Comparison of ENCODE assay signal across 8 mouse cellular contexts in the genomic region with DNA sequence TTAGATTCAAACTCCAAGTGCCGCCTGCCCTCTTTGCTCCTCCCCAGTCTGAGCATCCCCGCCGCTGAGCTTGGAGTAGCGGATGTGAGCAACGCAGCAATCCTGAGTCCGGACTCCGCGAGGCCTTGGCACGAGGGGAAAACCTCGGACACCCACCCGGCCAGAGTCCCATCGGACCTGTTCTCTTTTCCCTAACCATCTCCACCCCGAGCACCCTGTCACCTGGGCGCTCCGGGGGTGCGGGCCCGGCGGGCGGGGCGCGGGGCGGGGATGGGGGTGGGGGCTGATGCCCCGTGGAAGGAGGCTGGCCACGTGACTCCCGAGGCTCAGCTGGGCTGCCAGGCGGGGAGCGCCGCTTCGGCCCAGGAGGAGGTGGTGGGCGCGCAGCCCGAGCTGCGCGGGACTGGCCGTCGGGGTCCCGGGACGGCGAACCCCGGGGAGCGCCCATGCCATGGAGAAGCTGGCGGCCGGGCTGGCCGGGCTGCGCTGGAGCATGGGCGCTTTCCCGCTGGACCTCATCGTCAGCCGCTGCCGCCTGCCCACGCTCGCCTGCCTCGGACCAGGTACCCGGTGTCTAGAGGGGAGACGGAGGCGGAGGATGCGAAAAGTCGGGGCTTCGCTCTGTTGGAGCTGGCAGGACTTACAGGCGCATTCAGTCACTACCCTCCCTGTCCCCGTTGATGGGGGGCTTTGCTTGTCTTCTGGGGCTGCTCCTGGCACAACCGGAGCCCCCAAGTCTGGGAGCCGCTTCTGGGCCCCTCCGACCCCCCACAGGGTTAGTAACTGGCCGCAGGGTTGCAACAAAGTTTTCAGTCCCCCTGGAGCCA. TPM values are rescaled to one million over a fixed set of nuclear protein-coding genes. Genes with fewer than 3 reads are reported as not detected.
DNase-seq lines count a peak whose midpoint lies in the region; ATAC-seq and TF ChIP-seq lines count a peak whose summit lies in the region.

A gene (plus strand): TSS at position 321 of the 827 bp plus-strand sequence.

- H3K27ac ChIP-seq in thymus, adult 2 months (ENCODE audit: control insufficient read depth, insufficient read depth, low read length) = no peak within 1 kb of the TSS
- peak within 1 kb of the TSS; percentile 91 for H3K27ac ChIP-seq in hindbrain, embryonic 13.5 days
- no peak within 1 kb of the TSS for H3K27ac ChIP-seq in liver, embryonic 15.5 days (replicated peaks)

- no peak for TF ChIP-seq CTCF in thymus, adult 2 months (IDR thresholded peaks at IDR 0.05; ENCODE audit: borderline replicate concordance, control insufficient read depth, extremely low read depth, insufficient read depth, low read length, poor library complexity)

- ATAC-seq in hindbrain, embryonic 13.5 days (ENCODE audit: low FRiP score) = peak; percentile 25
- ATAC-seq in liver, embryonic 15.5 days (ENCODE audit: insufficient read depth) = no peak
- no peak for ATAC-seq in megakaryocyte-erythroid progenitor cell, adult 5-6 weeks (replicated peaks; ENCODE audit: low FRiP score, low TSS enrichment, poor library complexity, severe bottlenecking)

- TF ChIP-seq POLR2A in thymus, adult 2 months (IDR thresholded peaks at IDR 0.05; ENCODE audit: control insufficient read depth, extremely low read depth, insufficient read depth, low read length, poor library complexity) = no peak

- H3K36me3 ChIP-seq in thymus, adult 2 months (ENCODE audit: control insufficient read depth, insufficient read depth, low read length) = no peaks in the 10 kb centered on the region
- H3K36me3 ChIP-seq in hindbrain, embryonic 13.5 days = no peaks in the 10 kb centered on the region
- no peaks in the 10 kb centered on the region for H3K36me3 ChIP-seq in liver, embryonic 15.5 days (replicated peaks)

- H3K9ac ChIP-seq in hindbrain, embryonic 13.5 days = peak within 1 kb of the TSS; percentile 88
- H3K9ac ChIP-seq in liver, embryonic 15.5 days = no peak within 1 kb of the TSS

- H3K4me2 ChIP-seq in hindbrain, embryonic 13.5 days = peak within 1 kb of the TSS; percentile 96
- peak within 1 kb of the TSS; percentile 57 for H3K4me2 ChIP-seq in liver, embryonic 15.5 days

- H3K27me3 ChIP-seq in thymus, adult 2 months (ENCODE audit: control insufficient read depth, insufficient read depth, low read length) = peaks cover 21% of the 10 kb centered on the region
- H3K27me3 ChIP-seq in hindbrain, embryonic 13.5 days = 0 out of 2 replicates have a peak, but pooled peaks cover 11% of the 10 kb centered on the region
- H3K27me3 ChIP-seq in liver, embryonic 15.5 days = peaks cover 80% of the 10 kb centered on the region

- no peaks in the 10 kb centered on the region for H3K9me3 ChIP-seq in hindbrain, embryonic 13.5 days
- no peaks in the 10 kb centered on the region for H3K9me3 ChIP-seq in liver, embryonic 15.5 days (replicated peaks)

- 4% methylated on average over 63 of the region's 65 CpGs for WGBS in thymus, adult 2 months
- under 1% methylated on average over 44 of the region's 65 CpGs for WGBS in hindbrain, embryonic 13.5 days
- WGBS in liver, embryonic 15.5 days (ENCODE audit: insufficient replicate concordance) = 3% methylated on average over 65 of the region's 65 CpGs

- H3K4me3 ChIP-seq in thymus, adult 2 months (ENCODE audit: control insufficient read depth, insufficient read depth, low read length) = peak within 1 kb of the TSS; percentile 21; the same call in 1 of the 2 replicates
- peak within 1 kb of the TSS; percentile 77 for H3K4me3 ChIP-seq in hindbrain, embryonic 13.5 days
- H3K4me3 ChIP-seq in liver, embryonic 15.5 days (replicated peaks) = peak within 1 kb of the TSS; percentile 35

- DNase-seq in cerebellum, postnatal 10 days = peak; percentile 46 to 47
- DNase-seq in cerebellum, adult 8-10 months = no peak
- no peak for DNase-seq in thymus, adult 2 months
- DNase-seq in thymus, postnatal 0 days (ENCODE audit: low spot score) = no peak
- DNase-seq in retina, embryonic 14.5 days (ENCODE audit: low spot score) = peak; percentile 49

- peaks cover 4% of the 10 kb centered on the region for H3K4me1 ChIP-seq in thymus, adult 2 months (replicated peaks; ENCODE audit: control insufficient read depth, insufficient read depth, low read length)
- peaks cover 51% of the 10 kb centered on the region for H3K4me1 ChIP-seq in hindbrain, embryonic 13.5 days (replicated peaks)
- peaks cover 3% of the 10 kb centered on the region for H3K4me1 ChIP-seq in liver, embryonic 15.5 days (replicated peaks)

RNA-seq across cellular contexts. Expression of the gene that starts here (rescaled TPM):
- polyA plus RNA-seq in thymus, adult 2 months (2012; rRNA removed) = 0.09 and 0.13 TPM in 2 replicates
- polyA plus RNA-seq in thymus, postnatal 0 days (2015; fragmentation: Nextera tagmentation; extraction: Ambion mirVana) = 0.05 and 0.09 TPM in 2 replicates
- polyA plus RNA-seq in hindbrain, embryonic 13.5 days (2015; fragmentation: Nextera tagmentation; extraction: Ambion mirVana) = 14.0 and 15.0 TPM in 2 replicates
- polyA plus RNA-seq in liver, embryonic 15.5 days (2015; fragmentation: Nextera tagmentation; extraction: Ambion mirVana) = 0.02 TPM in 1 of 2 replicates, not detected in the other
- total RNA-seq in megakaryocyte-erythroid progenitor cell, adult 5-6 weeks (2014; fragmentation: Nextera tagmentation) = not detected in 2 replicates
- total RNA-seq in megakaryocyte-erythroid progenitor cell, adult 5-6 weeks (2017) = 0.47 TPM in 1 of 2 replicates, not detected in the other

Comparison
In these comparisons a context has a peak if more than half of its experiments do, and no peak if none do; other contexts are left out.
1. RNA of the gene that starts here (polyA plus RNA-seq): 14.0 to 15.0 TPM in hindbrain, embryonic 13.5 days; 0.09 to 0.13 TPM in thymus, adult 2 months, 0.05 to 0.09 TPM in thymus, postnatal 0 days and 0.02 TPM in liver, embryonic 15.5 days; every median in the first group is over 10 times any median in the second.
2. DNase-seq: peak in cerebellum, postnatal 10 days (2 of 2) and retina, embryonic 14.5 days (single experiment); none in cerebellum, adult 8-10 months (single experiment), thymus, adult 2 months (single experiment) and thymus, postnatal 0 days (single experiment).
3. H3K4me3 ChIP-seq: peak in every context shown above with its lines; median percentile 77 in hindbrain, embryonic 13.5 days; 35 in liver, embryonic 15.5 days; 21 in thymus, adult 2 months.